ENCODE assay signal across 29 mouse cellular contexts in the genomic region with DNA sequence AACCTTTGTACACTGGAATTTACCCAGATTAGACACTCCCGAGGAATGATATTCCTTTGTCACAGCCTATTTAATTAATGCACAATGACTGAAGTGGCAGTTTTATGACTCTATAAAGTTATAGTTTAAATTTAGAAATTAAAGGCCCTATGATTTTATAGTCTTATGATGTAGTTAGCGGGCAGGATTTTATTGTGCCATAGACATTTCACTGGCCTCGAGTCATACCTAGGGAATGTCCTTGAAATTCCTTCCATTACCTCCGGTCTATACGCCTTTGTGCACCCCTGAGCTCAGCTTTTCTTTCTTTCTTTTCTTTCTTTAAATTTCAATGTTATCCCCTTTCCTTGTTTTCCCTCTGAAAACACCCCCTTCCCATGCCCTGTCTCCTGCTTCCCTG.
"Had no signal": no experiment of that assay in that cellular context is flagged by ENCODE, and none has a peak within 500 bp of the region (broad histone marks: within the 10 kb centered on the region; RNA-seq: fewer than 3 reads in every experiment).

No protein-coding gene starts in this region.

- H3K27me3 ChIP-seq: limb, embryonic 12.5 days; limb, embryonic 13.5 days; limb, embryonic 15.5 days; liver, embryonic 12.5 days; liver, embryonic 13.5 days; liver, embryonic 15.5 days; lung, embryonic 15.5 days; midbrain, embryonic 12.5 days; midbrain, embryonic 13.5 days; midbrain, embryonic 15.5 days had no signal

- H3K4me3 ChIP-seq: limb, embryonic 10.5 days; limb, embryonic 12.5 days; limb, embryonic 13.5 days; limb, embryonic 15.5 days; liver, embryonic 12.5 days; liver, embryonic 13.5 days; liver, embryonic 15.5 days; lung, embryonic 15.5 days; megakaryocyte, embryonic 14.5 days; midbrain, embryonic 10.5 days; midbrain, embryonic 12.5 days; midbrain, embryonic 13.5 days; midbrain, embryonic 15.5 days; myocyte had no signal

- ATAC-seq: liver, embryonic 12.5 days; liver, postnatal 0 days; lung, postnatal 0 days; midbrain, embryonic 13.5 days; midbrain, embryonic 15.5 days; midbrain, embryonic 16.5 days had no signal

- H3K27ac ChIP-seq: limb, embryonic 10.5 days; limb, embryonic 12.5 days; limb, embryonic 13.5 days; limb, embryonic 15.5 days; liver, embryonic 12.5 days; liver, embryonic 13.5 days; liver, embryonic 14.5 days; liver, embryonic 15.5 days; lung, embryonic 15.5 days; macrophage; midbrain, embryonic 10.5 days; midbrain, embryonic 12.5 days; midbrain, embryonic 13.5 days; midbrain, embryonic 15.5 days had no signal

- H3K4me1 ChIP-seq: limb, embryonic 12.5 days; limb, embryonic 13.5 days; limb, embryonic 15.5 days; liver, embryonic 12.5 days; liver, embryonic 13.5 days; liver, embryonic 15.5 days; lung, embryonic 15.5 days; megakaryocyte, embryonic 14.5 days; midbrain, embryonic 10.5 days; midbrain, embryonic 12.5 days; midbrain, embryonic 13.5 days; midbrain, embryonic 15.5 days had no signal

- DNase-seq: left cerebral cortex, postnatal 4 days; liver; liver, embryonic 13.5 days; liver, postnatal 0 days; lung, adult 18-20 months; lung, adult 2 months; lung, embryonic 14.5 days; lung, postnatal 10 days; lung, postnatal 14 days; lung, postnatal 36 days; lung, postnatal 4 days; midbrain, embryonic 14.5 days had no signal

- H3K36me3 ChIP-seq: limb, embryonic 10.5 days; limb, embryonic 15.5 days; liver, embryonic 12.5 days; liver, embryonic 13.5 days; liver, embryonic 15.5 days; lung, embryonic 15.5 days; midbrain, embryonic 10.5 days; midbrain, embryonic 12.5 days; midbrain, embryonic 13.5 days; midbrain, embryonic 15.5 days had no signal
